In the genomic region with DNA sequence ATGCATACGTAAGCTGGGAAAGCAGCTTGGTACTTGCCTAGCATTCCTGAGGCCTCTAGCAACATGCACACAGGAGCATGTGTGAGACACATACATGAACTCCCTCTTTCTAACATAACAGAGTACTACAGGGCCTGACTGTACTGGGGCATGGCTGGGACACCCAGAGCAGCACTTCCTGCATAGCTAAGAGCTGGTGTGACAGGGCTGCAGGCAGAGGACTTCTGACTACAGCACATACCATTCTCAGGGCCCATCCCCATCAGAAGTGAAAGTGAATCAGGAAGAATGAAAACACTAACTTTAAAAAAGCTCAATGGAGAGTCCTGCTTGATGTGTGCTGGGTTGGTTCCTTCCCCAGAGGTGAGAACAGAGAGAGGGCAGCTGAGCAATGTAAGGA, we compare ENCODE assay signal across 9 mouse cellular contexts.
DNase-seq lines count a peak whose midpoint lies in the region; ATAC-seq and TF ChIP-seq lines count a peak whose summit lies in the region.
"Had no signal": no experiment of that assay in that cellular context is flagged by ENCODE, and none has a peak within 500 bp of the region (broad histone marks: within the 10 kb centered on the region; RNA-seq: fewer than 3 reads in every experiment).

No protein-coding gene starts in this region.

- H3K9ac ChIP-seq in kidney, embryonic 16.5 days (replicated peaks; ENCODE audit: low read length): no peak overlapping the region
- no peak overlapping the region for H3K9ac ChIP-seq in intestine, embryonic 16.5 days (ENCODE audit: low read depth, low read length)
- H3K9ac ChIP-seq in midbrain, embryonic 11.5 days (ENCODE audit: low read length): no peak overlapping the region
- H3K9ac ChIP-seq: liver, embryonic 14.5 days had no signal

- ATAC-seq in kidney, embryonic 16.5 days (ENCODE audit: low FRiP score, low TSS enrichment): no peak
- peak; percentile 48; the same call in 1 of the 2 replicates for ATAC-seq in intestine, embryonic 16.5 days
- no peak for ATAC-seq in midbrain, embryonic 11.5 days (ENCODE audit: low FRiP score)

- no peaks in the 10 kb centered on the region for H3K79me2 ChIP-seq in myocyte (ENCODE audit: control insufficient read depth, insufficient read depth)

- H3K4me3 ChIP-seq in kidney, embryonic 16.5 days (ENCODE audit: low read length): no peak overlapping the region
- no peak overlapping the region for H3K4me3 ChIP-seq in intestine, embryonic 16.5 days (ENCODE audit: low read length)
- no peak overlapping the region for H3K4me3 ChIP-seq in myocyte
- no peak overlapping the region for H3K4me3 ChIP-seq in midbrain, embryonic 11.5 days (ENCODE audit: low read depth, low read length)

- H3K36me3 ChIP-seq in kidney, embryonic 16.5 days (ENCODE audit: insufficient read depth, low read length): peaks cover 6% of the 10 kb centered on the region
- no peaks in the 10 kb centered on the region for H3K36me3 ChIP-seq in intestine, embryonic 16.5 days (ENCODE audit: control insufficient read depth, insufficient read depth, low read length)
- H3K36me3 ChIP-seq in myocyte (ENCODE audit: control insufficient read depth, insufficient read depth): no peaks in the 10 kb centered on the region
- H3K36me3 ChIP-seq in midbrain, embryonic 11.5 days (ENCODE audit: control insufficient read depth, insufficient read depth, low read length): peaks cover 2% of the 10 kb centered on the region; the same call in 1 of the 2 replicates

- no peaks in the 10 kb centered on the region for H3K9me3 ChIP-seq in kidney, embryonic 16.5 days (ENCODE audit: low read length)
- H3K9me3 ChIP-seq in intestine, embryonic 16.5 days (ENCODE audit: control insufficient read depth, low read length): no peaks in the 10 kb centered on the region
- H3K9me3 ChIP-seq in midbrain, embryonic 11.5 days (ENCODE audit: control insufficient read depth, low read length): no peaks in the 10 kb centered on the region

- no peak overlapping the region for H3ac ChIP-seq in myocyte (ENCODE audit: control insufficient read depth, insufficient read length)

- TF ChIP-seq POLR2A in myocyte (IDR thresholded peaks at IDR 0.05; ENCODE audit: insufficient read length, low read depth): no peak

- peaks cover 26% of the 10 kb centered on the region for H3K4me1 ChIP-seq in kidney, embryonic 16.5 days (ENCODE audit: insufficient read depth, low read length)
- H3K4me1 ChIP-seq in intestine, embryonic 16.5 days (ENCODE audit: control insufficient read depth, insufficient read depth, low read length): peaks cover 10% of the 10 kb centered on the region; the same call in 1 of the 2 replicates
- peaks cover 15% of the 10 kb centered on the region for H3K4me1 ChIP-seq in midbrain, embryonic 11.5 days (ENCODE audit: control insufficient read depth, insufficient read depth, low read length)

- 92% methylated on average over 1 of the region's 1 CpGs for WGBS in kidney, embryonic 16.5 days
- WGBS in intestine, embryonic 16.5 days: 89% methylated on average over 1 of the region's 1 CpGs
- 86% methylated on average over 1 of the region's 1 CpGs for WGBS in midbrain, embryonic 11.5 days

- DNase-seq in kidney, adult 8-10 months: no peak
- DNase-seq in MN1 (ENCODE audit: low spot score) (peak; percentile 36), adipocyte (ENCODE audit: low spot score) (no peak)
- DNase-seq in adrenal gland, postnatal 4 days (ENCODE audit: low spot score in 2 of 2): no peak
- DNase-seq in midbrain, embryonic 11.5 days (ENCODE audit: low spot score, missing footprints): no peak

- H3K27ac ChIP-seq in kidney, embryonic 16.5 days (ENCODE audit: low read length): peak overlapping the region; percentile 43; the same call in 1 of the 2 replicates
- H3K27ac ChIP-seq in intestine, embryonic 16.5 days (ENCODE audit: low read length): no peak overlapping the region
- no peak overlapping the region for H3K27ac ChIP-seq in midbrain, embryonic 11.5 days (ENCODE audit: low read depth, low read length)
- H3K27ac ChIP-seq: liver, embryonic 14.5 days had no signal

- no peaks in the 10 kb centered on the region for H3K27me3 ChIP-seq in kidney, embryonic 16.5 days (ENCODE audit: insufficient read depth, low read length)
- no peaks in the 10 kb centered on the region for H3K27me3 ChIP-seq in intestine, embryonic 16.5 days (replicated peaks; ENCODE audit: control insufficient read depth, insufficient read depth, low read length)
- H3K27me3 ChIP-seq in myocyte (ENCODE audit: control insufficient read depth, insufficient read depth, insufficient read length): no peaks in the 10 kb centered on the region
- no peaks in the 10 kb centered on the region for H3K27me3 ChIP-seq in midbrain, embryonic 11.5 days (ENCODE audit: control insufficient read depth, insufficient read depth, low read length)

- no peak overlapping the region for H3K4me2 ChIP-seq in kidney, embryonic 16.5 days (replicated peaks; ENCODE audit: low read depth, low read length)
- H3K4me2 ChIP-seq in intestine, embryonic 16.5 days (ENCODE audit: low read depth, low read length): no peak overlapping the region
- H3K4me2 ChIP-seq in myocyte (ENCODE audit: low read depth): peak overlapping the region; percentile 2
- H3K4me2 ChIP-seq in midbrain, embryonic 11.5 days: no peak overlapping the region

TF ChIP-seq in myocyte, 11 proteins besides CTCF, POLR2A, EP300 and RAD21:
- TF ChIP-seq E2F4 (IDR thresholded peaks at IDR 0.05; ENCODE audit: insufficient read depth) (no peak), TCF3 (IDR thresholded peaks at IDR 0.05; ENCODE audit: insufficient read length, low read depth) (no peak), USF1 (IDR thresholded peaks at IDR 0.05; ENCODE audit: low read depth) (no peak), SRF (IDR thresholded peaks at IDR 0.05; ENCODE audit: control insufficient read depth, insufficient read length, low read depth) (no peak), POLR2AphosphoS2 (IDR thresholded peaks at IDR 0.05; ENCODE audit: insufficient read length, low read depth) (no peak), CEBPB (IDR thresholded peaks at IDR 0.05; ENCODE audit: insufficient read depth, poor library complexity, severe bottlenecking) (no peak), MYOG (IDR thresholded peaks at IDR 0.05; ENCODE audit: control insufficient read depth in 1 of 3, insufficient read depth in 1 of 3, insufficient read length in 2 of 3, low read depth in 2 of 3) (no peak), REST (IDR thresholded peaks at IDR 0.05; ENCODE audit: insufficient read depth, insufficient read length) (no peak), MAX (IDR thresholded peaks at IDR 0.05; ENCODE audit: low read depth) (no peak)
